Mouse (Mus musculus): ENCODE results near the gene Hnrnph3.
A peak's percentile ranks its signal among the peaks of the same experiment; 100 is the strongest.

The Hnrnph3 gene

DNA sequence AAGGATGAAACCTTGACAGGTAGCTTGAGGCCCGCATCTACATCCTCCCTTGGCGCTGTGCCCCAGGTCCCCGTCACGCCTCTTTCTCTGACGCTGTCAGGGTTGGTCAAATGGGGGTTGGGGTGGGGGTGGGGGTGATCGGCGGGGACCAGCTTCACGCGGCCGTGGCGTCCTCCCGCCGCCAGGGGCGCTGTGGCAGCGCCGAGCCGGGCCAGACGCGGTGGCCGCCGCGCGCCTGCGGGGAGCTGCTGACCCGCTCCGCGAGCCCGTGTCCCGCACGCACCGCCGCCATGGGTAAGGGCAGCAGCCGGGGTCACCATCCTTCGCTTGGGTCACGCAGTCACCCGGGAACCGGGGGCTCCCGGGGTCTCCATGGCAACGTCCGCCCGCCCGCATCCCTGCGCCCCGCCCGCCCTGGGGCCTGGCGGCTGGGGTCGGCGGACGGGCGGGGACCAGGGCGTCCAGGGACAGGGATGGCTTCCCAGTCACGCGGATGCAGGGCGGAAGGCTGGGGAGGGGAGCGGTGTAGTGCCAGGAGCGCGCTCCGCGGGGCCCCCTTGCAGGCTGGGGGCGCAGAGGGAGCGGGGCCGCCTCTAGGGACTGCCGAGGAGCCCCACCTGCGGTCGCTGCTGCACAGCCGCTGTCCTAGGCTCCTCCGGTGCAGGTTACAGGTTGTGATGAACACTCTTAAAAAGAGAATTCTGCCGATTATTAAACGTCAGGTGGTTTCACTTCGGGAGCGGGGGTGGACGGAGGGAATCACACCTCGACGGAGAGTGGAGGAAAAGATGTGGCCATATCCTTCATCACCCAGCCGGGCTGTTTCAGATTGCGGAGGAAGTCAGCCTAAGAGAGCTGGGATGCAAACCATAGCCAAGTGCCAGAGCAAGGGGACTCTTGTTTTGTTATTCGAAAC lies 43.7 kb downstream of the Hnrnph3 start, which contains the start of gene Rufy2:
Rufy2 (plus strand) TSS at position 185 of the 916 bp plus-strand sequence.
- peak; percentile 75 for DNase-seq

DNA sequence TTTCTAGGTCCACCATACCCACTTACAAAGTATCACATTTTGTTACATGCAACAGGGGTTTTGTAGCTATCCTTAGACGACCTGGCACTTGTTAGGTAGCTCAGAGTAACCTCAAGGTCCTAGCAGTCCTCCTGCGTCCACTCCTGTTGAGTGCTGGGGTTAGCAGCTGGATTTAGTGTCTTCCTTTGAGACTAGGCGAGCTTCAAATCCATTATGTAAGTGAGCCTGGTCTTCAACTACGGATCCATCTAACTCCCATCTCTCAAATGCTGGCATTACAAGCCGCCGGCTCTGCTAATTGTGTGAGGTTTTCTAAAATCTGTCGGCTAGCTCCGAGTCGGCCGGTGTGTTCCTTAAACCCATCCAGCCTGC lies 44.4 kb downstream of the Hnrnph3 start:
- no peak for DNase-seq

DNA sequence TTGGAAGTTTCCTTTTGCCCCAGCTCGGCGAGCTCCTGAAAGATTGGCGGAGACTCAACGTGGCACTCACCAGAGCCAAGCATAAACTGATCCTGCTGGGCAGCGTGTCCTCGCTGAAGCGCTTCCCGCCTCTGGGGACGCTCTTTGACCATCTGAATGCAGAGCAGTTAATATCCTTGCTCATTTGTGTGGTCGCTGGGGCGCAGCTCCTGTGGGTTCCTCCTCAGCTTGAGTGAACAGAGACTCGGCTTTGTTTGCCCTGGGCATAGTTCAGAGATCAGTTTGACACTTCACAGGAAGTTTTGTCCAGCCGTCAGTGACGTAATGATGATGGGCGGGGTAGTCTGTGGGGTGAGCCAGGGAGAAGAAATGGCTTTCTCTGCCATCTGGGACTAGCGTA lies 52.2 kb downstream of the Hnrnph3 start:
- peak; percentile 85 for DNase-seq

DNA sequence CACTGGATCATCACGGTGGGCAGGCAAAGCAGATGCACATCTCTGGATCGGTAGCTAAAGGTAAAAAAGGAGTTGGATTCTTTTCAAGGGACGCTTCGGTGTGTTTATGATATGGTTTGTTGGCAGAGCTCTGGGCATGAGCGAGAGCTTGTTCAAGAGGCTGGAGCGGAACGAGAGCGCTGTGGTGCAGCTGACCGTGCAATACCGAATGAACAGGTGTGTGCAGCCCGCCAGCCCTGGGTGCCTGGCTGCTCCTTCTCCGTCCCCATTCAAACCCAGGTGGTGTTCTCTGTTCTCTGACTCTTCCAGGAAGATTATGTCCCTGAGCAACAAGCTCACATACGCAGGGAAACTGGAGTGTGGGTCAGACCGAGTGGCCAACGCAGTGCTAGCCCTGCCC lies 57.7 kb downstream of the Hnrnph3 start:
- peak; percentile 18 for DNase-seq

DNA sequence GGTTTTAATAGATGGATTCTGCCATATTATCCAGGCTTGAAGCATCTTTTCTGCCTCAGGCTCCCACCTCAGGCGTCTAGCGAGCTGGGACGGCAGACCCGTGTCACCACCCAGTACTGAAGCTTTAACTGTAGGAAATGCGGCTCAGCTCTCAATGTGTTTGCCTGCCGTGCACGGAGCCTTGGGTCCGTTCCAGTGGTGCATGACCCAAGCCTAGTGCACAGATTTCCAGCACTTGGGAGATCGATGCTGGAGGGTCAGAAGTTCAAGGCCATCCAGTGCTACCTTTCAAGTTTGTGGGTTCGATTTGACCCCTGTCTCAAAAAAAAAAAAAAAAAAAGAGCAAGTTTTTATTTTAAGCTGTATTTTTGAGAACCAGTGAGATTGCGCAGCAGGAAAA lies 58.2 kb downstream of the Hnrnph3 start:
- DNase-seq: no peak
